In the genomic region with DNA sequence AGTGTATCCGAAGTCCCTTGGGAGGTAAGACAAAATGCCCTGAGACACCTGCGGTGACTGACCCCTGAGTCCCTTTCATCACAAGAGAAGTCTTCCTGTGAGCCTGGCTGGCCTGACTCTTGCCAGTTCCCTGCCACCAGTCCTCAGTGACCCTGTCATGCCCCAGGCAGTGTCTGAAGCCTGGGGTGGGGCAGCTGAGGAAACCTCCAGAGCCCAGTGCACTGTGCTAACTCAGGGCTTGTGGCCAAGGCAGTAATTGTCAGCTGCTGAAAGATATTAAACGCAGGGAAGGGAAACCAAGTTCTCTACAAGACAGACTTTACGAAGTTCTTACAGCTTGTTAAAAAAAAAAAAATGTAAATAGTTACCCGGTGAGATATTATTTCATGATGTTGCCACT, we compare ENCODE assay signal across 14 mouse cellular contexts. TPM values are rescaled to one million over a fixed set of nuclear protein-coding genes. Genes with fewer than 3 reads are reported as not detected.
DNase-seq lines count a peak whose midpoint lies in the region; ATAC-seq lines count a peak whose summit lies in the region.
"Had no signal": no experiment of that assay in that cellular context is flagged by ENCODE, and none has a peak within 500 bp of the region (broad histone marks: within the 10 kb centered on the region; RNA-seq: fewer than 3 reads in every experiment).

No protein-coding gene starts in this region.

- DNase-seq in heart, adult 8-10 months (ENCODE audit: low spot score), result peak; percentile 21
- no peak for DNase-seq in heart, postnatal 25 days (ENCODE audit: low spot score)
- peak; percentile 38 for DNase-seq in urinary bladder, postnatal 14 days (ENCODE audit: low spot score)
- no peak for DNase-seq in urinary bladder, postnatal 25 days (ENCODE audit: low spot score)
- peak; percentile 41 to 46 for DNase-seq in heart, postnatal 10 days
- no peak for DNase-seq in cerebellum, postnatal 36 days
- DNase-seq: cerebellum, adult 11-12 months; liver had no signal

- no peak overlapping the region for H3K4me2 ChIP-seq in hindbrain, embryonic 16.5 days (ENCODE audit: low read length)
- H3K4me2 ChIP-seq in intestine, embryonic 16.5 days (ENCODE audit: low read depth, low read length), result no peak overlapping the region

- H3K4me3 ChIP-seq in hindbrain, embryonic 16.5 days (ENCODE audit: low read length), result no peak overlapping the region
- no peak overlapping the region for H3K4me3 ChIP-seq in intestine, embryonic 16.5 days (ENCODE audit: low read length)
- H3K4me3 ChIP-seq: left cerebral cortex, adult 2 months had no signal

- H3K9ac ChIP-seq in hindbrain, embryonic 16.5 days (ENCODE audit: low read depth, low read length), result no peak overlapping the region
- no peak overlapping the region for H3K9ac ChIP-seq in intestine, embryonic 16.5 days (ENCODE audit: low read depth, low read length)

- H3K27ac ChIP-seq in hindbrain, embryonic 16.5 days (ENCODE audit: low read depth, low read length), result no peak overlapping the region
- no peak overlapping the region for H3K27ac ChIP-seq in intestine, embryonic 16.5 days (ENCODE audit: low read length)
- H3K27ac ChIP-seq: left cerebral cortex, adult 2 months had no signal

- no peak for ATAC-seq in hindbrain, embryonic 16.5 days
- ATAC-seq in intestine, embryonic 16.5 days, result no peak
- ATAC-seq: activated CD4-positive, CD25-positive, alpha-beta regulatory T cell, adult 4 months; forebrain, embryonic 14.5 days; inflammation-experienced regulatory T-cells, adult 6 months had no signal

- peaks cover 9% of the 10 kb centered on the region for H3K27me3 ChIP-seq in hindbrain, embryonic 16.5 days (replicated peaks; ENCODE audit: control insufficient read depth, insufficient read depth, low read length)
- H3K27me3 ChIP-seq in intestine, embryonic 16.5 days (replicated peaks; ENCODE audit: control insufficient read depth, insufficient read depth, low read length), result no peaks in the 10 kb centered on the region

- H3K4me1 ChIP-seq in hindbrain, embryonic 16.5 days (ENCODE audit: control insufficient read depth, insufficient read depth, low read depth, low read length), result peaks cover 7% of the 10 kb centered on the region; the same call in 1 of the 2 replicates
- H3K4me1 ChIP-seq in intestine, embryonic 16.5 days (ENCODE audit: control insufficient read depth, insufficient read depth, low read length), result peaks cover 40% of the 10 kb centered on the region

- WGBS in hindbrain, embryonic 16.5 days, result 38% methylated on average over 5 of the region's 5 CpGs
- WGBS in intestine, embryonic 16.5 days, result 44% methylated on average over 5 of the region's 5 CpGs

- intact Hi-C loops in heart, postnatal 25 days (cut with DNase I), result no loop called here
- intact Hi-C loops in heart, postnatal 10 days (cut with DNase I), result loop anchor here (10.0 kb wide), 1 partner anchor 88 kb away; no protein-coding TSS in a partner anchor

- H3K36me3 ChIP-seq in hindbrain, embryonic 16.5 days (ENCODE audit: control insufficient read depth, insufficient read depth, low read length), result no peaks in the 10 kb centered on the region
- no peaks in the 10 kb centered on the region for H3K36me3 ChIP-seq in intestine, embryonic 16.5 days (ENCODE audit: control insufficient read depth, insufficient read depth, low read length)

- no peaks in the 10 kb centered on the region for H3K9me3 ChIP-seq in hindbrain, embryonic 16.5 days (ENCODE audit: control insufficient read depth, low read length)
- no peaks in the 10 kb centered on the region for H3K9me3 ChIP-seq in intestine, embryonic 16.5 days (ENCODE audit: control insufficient read depth, low read length)

RNA-seq across cellular contexts. Expression of a gene that starts 4.3 kb away (rescaled TPM):
- total RNA-seq in heart, adult 8-10 months (2022), result 10 to 100 TPM; 12.2 to 16.5 (median 14.2) TPM
- 10 to 100 TPM; 15.1 to 16.2 TPM for total RNA-seq in heart, postnatal 25 days (2021)
- 10 to 100 TPM; 16.3 to 17.1 TPM for total RNA-seq in heart, postnatal 10 days (2021)
- polyA plus RNA-seq in hindbrain, embryonic 16.5 days (2015; fragmentation: Nextera tagmentation; extraction: Ambion mirVana), result 14.8 and 16.5 TPM in 2 replicates
- 9.2 and 10.4 TPM in 2 replicates for polyA plus RNA-seq in intestine, embryonic 16.5 days (2015; fragmentation: Nextera tagmentation; extraction: Ambion mirVana)

Comparison
In these comparisons a context has a peak if more than half of its experiments do, and no peak if none do; other contexts are left out.
1. DNase-seq: peak in heart, adult 8-10 months (single experiment), urinary bladder, postnatal 14 days (single experiment) and heart, postnatal 10 days (2 of 2); none in heart, postnatal 25 days (single experiment), urinary bladder, postnatal 25 days (single experiment) and cerebellum, postnatal 36 days (0 of 2).